Mouse (Mus musculus) retina, embryonic 14.5 days (tissue): ENCODE measurements around the gene Fam169b.
A peak's percentile ranks its signal among the peaks of the same experiment; 100 is the strongest.

Source experiments
- DNase-seq: peaks from one replicate; pipeline ENCODE4 v3.0.0-alpha.2; 2015; ENCODE audit warnings: low spot score

Gene Fam169b

GRCm38 (mm10) chr7:68318979-68319378, 45.3 kb downstream of the Fam169b start:
- no peak for DNase-seq

- DNase-seq, result no peak
These were observed 46.6 kb downstream of the Fam169b start for GRCm38 (mm10) chr7:68320078-68320810.

- DNase-seq, result no peak
These were observed 49.4 kb downstream of the Fam169b start for GRCm38 (mm10) chr7:68323051-68323450.

GRCm38 (mm10) chr7:68326190-68326722, 52.6 kb downstream of the Fam169b start:
- DNase-seq, result no peak

- DNase-seq, result no peak
These were observed 55.4 kb downstream of the Fam169b start for GRCm38 (mm10) chr7:68329000-68329399.

GRCm38 (mm10) chr7:68332799-68333198, 59.2 kb downstream of the Fam169b start:
- DNase-seq, result no peak

GRCm38 (mm10) chr7:68337080-68337781, 63.6 kb downstream of the Fam169b start:
- DNase-seq, result no peak

- DNase-seq, result no peak
These were observed 65.0 kb downstream of the Fam169b start for GRCm38 (mm10) chr7:68338680-68339079.

GRCm38 (mm10) chr7:68344561-68344960, 70.9 kb downstream of the Fam169b start:
- DNase-seq, result no peak

GRCm38 (mm10) chr7:68345963-68346362, 72.3 kb downstream of the Fam169b start:
- no peak for DNase-seq

GRCm38 (mm10) chr7:68355325-68356076, 81.9 kb downstream of the Fam169b start:
- peak; percentile 20 for DNase-seq

- DNase-seq, result peak; percentile 83
These were observed 83.8 kb downstream of the Fam169b start for GRCm38 (mm10) chr7:68357407-68357806.

GRCm38 (mm10) chr7:68362609-68363008, 89.0 kb downstream of the Fam169b start:
- DNase-seq, result no peak

GRCm38 (mm10) chr7:68365711-68366110, 92.1 kb downstream of the Fam169b start:
- no peak for DNase-seq

GRCm38 (mm10) chr7:68368948-68369347, 95.3 kb downstream of the Fam169b start:
- no peak for DNase-seq

- DNase-seq, result peak; percentile 88
These were observed 96.1 kb downstream of the Fam169b start for GRCm38 (mm10) chr7:68369694-68370093.

GRCm38 (mm10) chr7:68374109-68374857, 100.6 kb downstream of the Fam169b start:
- peak; percentile 92 for DNase-seq

GRCm38 (mm10) chr7:68382187-68382586, 108.5 kb downstream of the Fam169b start:
- peak; percentile 65 for DNase-seq

GRCm38 (mm10) chr7:68386767-68387166, 113.1 kb downstream of the Fam169b start:
- no peak for DNase-seq

GRCm38 (mm10) chr7:68395707-68396333, 122.2 kb downstream of the Fam169b start:
- DNase-seq, result no peak

GRCm38 (mm10) chr7:68400516-68400915, 126.9 kb downstream of the Fam169b start:
- DNase-seq, result no peak
